Mouse (Mus musculus): Measurements from ENCODE around the gene A1bg.

DNA sequence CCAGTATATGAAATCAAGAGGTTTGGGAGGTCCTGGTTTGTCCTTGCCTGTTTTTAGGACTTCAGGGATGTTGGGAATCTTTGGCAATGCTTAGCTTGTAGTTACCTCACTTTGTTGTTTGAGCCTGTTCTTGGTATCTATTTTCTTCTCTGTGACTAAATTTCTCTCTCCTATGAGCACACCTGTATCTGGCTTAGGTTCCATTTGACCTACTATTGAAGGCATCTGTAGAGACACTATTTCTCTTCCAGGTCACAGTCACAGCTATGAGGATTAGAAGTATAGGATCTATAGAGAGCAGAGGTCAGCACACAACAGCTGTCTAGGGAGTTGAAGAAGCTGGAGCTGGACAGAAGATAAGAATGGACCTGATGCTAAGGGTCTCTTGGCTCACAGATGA lies at the start of gene A1bg:
- no peak for TF ChIP-seq POLR2A (IDR thresholded peaks at IDR 0.05; ENCODE audit: borderline replicate concordance, extremely low read depth, low read depth, low read length)
- no peak for TF ChIP-seq CTCF (IDR thresholded peaks at IDR 0.05; ENCODE audit: insufficient read depth, low read length)

Data from lung, adult 2 months (tissue).